Mouse (Mus musculus): ENCODE measurements around the gene Eif3a.

Eif3a gene

GRCm38 (mm10) chr19:60758896-60759835 lies 31.3 kb downstream of the Eif3a start:
- DNase-seq (ENCODE audit: low spot score in 2 of 2) = no peak

GRCm38 (mm10) chr19:60757099-60757785 lies 33.2 kb downstream of the Eif3a start:
- no peak for DNase-seq (ENCODE audit: low spot score in 2 of 2)

- peak; percentile 73 to 75 for DNase-seq (ENCODE audit: low spot score in 2 of 2)
Measured at GRCm38 (mm10) chr19:60756192-60757098, 34.0 kb downstream of the Eif3a start.

GRCm38 (mm10) chr19:60755438-60756191 lies 34.8 kb downstream of the Eif3a start, which contains the start of gene Nanos1:
Gene Nanos1, plus strand, starts transcription at chr19:60755987.
- DNase-seq (ENCODE audit: low spot score in 2 of 2) = peak; percentile 95 to 96

- no peak for DNase-seq (ENCODE audit: low spot score in 2 of 2)
Measured at GRCm38 (mm10) chr19:60747801-60748200, 42.7 kb downstream of the Eif3a start.

GRCm38 (mm10) chr19:60743767-60744547 lies 46.5 kb downstream of the Eif3a start:
- no peak for DNase-seq (ENCODE audit: low spot score in 2 of 2)

GRCm38 (mm10) chr19:60740560-60740959 lies 49.9 kb downstream of the Eif3a start:
- DNase-seq (ENCODE audit: low spot score in 2 of 2) = no peak

- DNase-seq (ENCODE audit: low spot score in 2 of 2) = no peak
Measured at GRCm38 (mm10) chr19:60731966-60732365, 58.5 kb downstream of the Eif3a start.

GRCm38 (mm10) chr19:60731299-60731698 lies 59.2 kb downstream of the Eif3a start:
- DNase-seq (ENCODE audit: low spot score in 2 of 2) = no peak

DNA sequence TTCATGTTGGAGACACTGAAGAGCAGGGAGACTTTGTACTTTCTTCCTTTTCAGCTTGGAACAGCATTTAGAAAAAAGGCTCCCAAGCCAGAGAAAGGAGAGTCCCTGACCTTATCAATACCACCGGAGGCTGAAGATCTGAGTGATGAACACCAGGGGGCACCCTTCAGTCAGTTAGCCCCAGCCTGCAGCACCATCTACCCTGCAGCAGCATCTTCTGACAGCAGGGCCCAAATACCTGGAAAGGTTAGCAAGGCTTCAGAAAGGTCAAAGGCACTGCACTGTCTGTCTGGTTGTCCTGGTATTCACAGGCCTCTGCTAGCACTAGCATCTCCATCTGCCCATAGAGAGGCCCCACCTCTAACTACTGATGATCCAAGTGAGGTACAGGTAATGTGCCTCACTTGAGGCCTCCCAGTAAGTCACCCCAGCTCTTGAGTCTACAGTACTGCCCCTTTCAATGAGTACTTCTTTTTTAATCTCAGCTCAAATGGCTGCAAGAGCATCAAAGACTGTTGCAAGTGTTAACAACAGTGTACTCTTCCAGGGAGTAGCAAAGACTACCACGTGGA lies 60.1 kb downstream of the Eif3a start:
- peak in 1 of 2 experiments; percentile 32 for DNase-seq (ENCODE audit: low spot score in 2 of 2)

GRCm38 (mm10) chr19:60716381-60716780 lies 74.1 kb downstream of the Eif3a start:
- peak in 1 of 2 experiments; percentile 28 for DNase-seq (ENCODE audit: low spot score in 2 of 2)

GRCm38 (mm10) chr19:60712577-60712976 lies 77.9 kb downstream of the Eif3a start:
- DNase-seq (ENCODE audit: low spot score in 2 of 2) = no peak
